Mouse (Mus musculus): ENCODE measurements around the gene P2rx5. TPM values are rescaled to one million over a fixed set of nuclear protein-coding genes. Genes with fewer than 3 reads are reported as not detected.

Gene P2rx5
- polyA plus RNA-seq (2012; rRNA removed) = 0.66 and 0.79 TPM in 2 replicates

GRCm38 (mm10) chr11:73159957-73160810 lies at the start of gene P2rx5:
TSS of gene P2rx5 (plus strand) at chr11:73160421.

GRCm38 (mm10) chr11:73137591-73138501 lies 22.4 kb upstream of the P2rx5 start, which contains the start of gene Haspin:
TSS of gene Haspin (minus strand) at chr11:73138294.

GRCm38 (mm10) chr11:73176608-73177508 lies 16.6 kb downstream of the P2rx5 start, which contains the start of the genes Emc6 and Tax1bp3:
TSS of gene Emc6 (minus strand) at chr11:73177037.
TSS of gene Tax1bp3 (plus strand) at chr11:73177083.

GRCm38 (mm10) chr11:73198603-73199229 lies 38.5 kb downstream of the P2rx5 start, which contains the start of gene Ctns:
TSS of gene Ctns (minus strand) at chr11:73199042.

GRCm38 (mm10) chr11:73199230-73199712 lies 39.0 kb downstream of the P2rx5 start, which contains the start of gene Shpk:
TSS of gene Shpk (plus strand) at chr11:73199460.

Other genes with a start within 250 kb of the P2rx5 start
- 1.2 and 1.8 TPM in 2 replicates for gene Atp2a3, start 199.3 kb upstream of the P2rx5 start, polyA plus RNA-seq (2012; rRNA removed)
- 0.36 and 0.37 TPM in 2 replicates for gene P2rx1, start 161.3 kb upstream of the P2rx5 start, polyA plus RNA-seq (2012; rRNA removed)
- 18.1 and 18.8 TPM in 2 replicates for gene Camkk1, start 141.4 kb upstream of the P2rx5 start, polyA plus RNA-seq (2012; rRNA removed)
- 7.7 and 7.8 TPM in 2 replicates for gene Ncbp3, start 112.6 kb upstream of the P2rx5 start, polyA plus RNA-seq (2012; rRNA removed)
- gene Itgae, start 69.8 kb upstream of the P2rx5 start, polyA plus RNA-seq (2012; rRNA removed) = 0.09 and 0.15 TPM in 2 replicates
- 2.8 and 3.5 TPM in 2 replicates for gene Haspin, start 22.1 kb upstream of the P2rx5 start, polyA plus RNA-seq (2012; rRNA removed)
- gene Emc6, start 16.6 kb downstream of the P2rx5 start, polyA plus RNA-seq (2012; rRNA removed) = 74.7 and 81.5 TPM in 2 replicates
- 87.3 and 87.6 TPM in 2 replicates for gene Tax1bp3, start 16.7 kb downstream of the P2rx5 start, polyA plus RNA-seq (2012; rRNA removed)
- gene Ctns, start 38.6 kb downstream of the P2rx5 start, polyA plus RNA-seq (2012; rRNA removed) = 22.7 and 24.8 TPM in 2 replicates
- gene Shpk, start 39.0 kb downstream of the P2rx5 start, polyA plus RNA-seq (2012; rRNA removed) = 1.7 and 2.3 TPM in 2 replicates
- 0.58 and 1.4 TPM in 2 replicates for gene Trpv1, start 73.9 kb downstream of the P2rx5 start, polyA plus RNA-seq (2012; rRNA removed)
- 0.14 and 0.25 TPM in 2 replicates for gene Trpv3, start 107.0 kb downstream of the P2rx5 start, polyA plus RNA-seq (2012; rRNA removed)
- 0.92 and 1.2 TPM in 2 replicates for gene Aspa, start 169.2 kb downstream of the P2rx5 start, polyA plus RNA-seq (2012; rRNA removed)
- gene Gm49340, start 169.3 kb downstream of the P2rx5 start, polyA plus RNA-seq (2012; rRNA removed) = not detected in 2 replicates
- gene Spata22, start 169.3 kb downstream of the P2rx5 start, polyA plus RNA-seq (2012; rRNA removed) = 0.13 TPM in 1 of 2 replicates, not detected in the other
- gene Olfr20, start 190.4 kb downstream of the P2rx5 start, polyA plus RNA-seq (2012; rRNA removed) = not detected in 2 replicates
- gene Olfr376, start 210.8 kb downstream of the P2rx5 start, polyA plus RNA-seq (2012; rRNA removed) = not detected in 2 replicates
- not detected in 2 replicates for gene Olfr1, start 239.2 kb downstream of the P2rx5 start, polyA plus RNA-seq (2012; rRNA removed)

Data from central nervous system, embryonic 14 days (tissue).